Mouse (Mus musculus) lung, embryonic 14.5 days (tissue): ENCODE measurements around the gene Ola1. TPM values are rescaled to one million over a fixed set of nuclear protein-coding genes. Genes with fewer than 3 reads are reported as not detected.

Experiments
- ATAC-seq: fragments of 200-750 bp; cut with Nextera tagmentation; 2 replicates; pipeline ENCODE4 v1.8.0; 2017; ENCODE audit warnings: mild to moderate bottlenecking, moderate TSS enrichment, moderate library complexity; ENCODE audit not compliant: insufficient read depth
- DNase-seq: peaks from one replicate; pipeline ENCODE4 v3.0.0-alpha.2; 2015
- H3K27ac ChIP-seq: fragments of 300-500 bp; sonication (generic); 2 replicates; pipeline ENCODE4 v1.5.1; 2014; ENCODE audit warnings: low read depth, mild to moderate bottlenecking, moderate library complexity
- H3K27me3 ChIP-seq: fragments of 300-500 bp; sonication (generic); 2 replicates; pipeline ENCODE4 v1.6.1; 2014; ENCODE audit warnings: low read length, control low read depth; ENCODE audit not compliant: insufficient read depth
- H3K36me3 ChIP-seq: fragments of 300-500 bp; sonication (generic); 2 replicates; pipeline ENCODE4 v1.6.1; 2014; ENCODE audit warnings: control low read depth; ENCODE audit not compliant: insufficient read depth
- H3K4me1 ChIP-seq: fragments of 300-500 bp; sonication (generic); 2 replicates; pipeline ENCODE4 v1.6.1; 2014; ENCODE audit warnings: antibody characterized with exemption, control low read depth; ENCODE audit not compliant: insufficient read depth
- H3K4me2 ChIP-seq: fragments of 300-500 bp; sonication (generic); 2 replicates; pipeline ENCODE4 v1.6.1; 2014; ENCODE audit warnings: mild to moderate bottlenecking
- H3K4me3 ChIP-seq: fragments of 300-500 bp; sonication (generic); 2 replicates; pipeline ENCODE4 v1.5.1; 2014; ENCODE audit warnings: low read depth, low read length
- H3K9ac ChIP-seq: fragments of 300-500 bp; sonication (generic); 2 replicates; pipeline ENCODE4 v1.6.1; 2014
- H3K9me3 ChIP-seq: fragments of 300-500 bp; sonication (generic); 2 replicates; pipeline ENCODE4 v1.6.1; 2016; ENCODE audit warnings: low read depth, low read length, control low read depth
- CTCF ChIP-seq: IDR thresholded peaks from 2 replicates; pipeline ENCODE4 v1.5.1; 2016; ENCODE audit warnings: antibody characterized with exemption, low read depth
- WGBS: fragments of 180-500 bp; shearing (Covaris S2); extraction: QIAGEN DNeasy Blood & Tissue Kit; methylation state at CpG from one replicate; pipeline ENCODE4 v1.1.7; 2014; 5-methylcytosine and 5-hydroxymethylcytosine counted together
- polyA plus RNA-seq: library from polyadenylated mRNA; unstranded; fragments of >200 nt; fragmentation: Nextera tagmentation; extraction: Ambion mirVana; gene quantifications from 2 replicates; pipeline ENCODE4 v1.2.1, GENCODE M21; 2014

The Ola1 gene
- polyA plus RNA-seq, 1 experiment from 2014 or later = 79.2 TPM

- WGBS = 20% methylated on average over 7 of the region's 7 CpGs
- ATAC-seq = peak; percentile 32; the same call in 1 of the 2 replicates
- peak overlapping the region; percentile 89 for H3K4me2 ChIP-seq
- H3K36me3 ChIP-seq = peaks cover 18% of the 10 kb centered on the region
- H3K9me3 ChIP-seq = no peaks in the 10 kb centered on the region
- peak overlapping the region; percentile 86 for H3K4me3 ChIP-seq
- DNase-seq = no peak
- no peaks in the 10 kb centered on the region for H3K27me3 ChIP-seq
- H3K27ac ChIP-seq = peak overlapping the region; percentile 46; the same call in 1 of the 2 replicates
- TF ChIP-seq CTCF = no peak
- peak overlapping the region; percentile 75 for H3K9ac ChIP-seq
- H3K4me1 ChIP-seq = 0 out of 2 replicates have a peak, but pooled peaks cover 6% of the 10 kb centered on the region
Observed at GRCm38 (mm10) chr2:73213539-73213870, 5.2 kb downstream of the Ola1 start.

GRCm38 (mm10) chr2:73204328-73204727 lies 14.4 kb downstream of the Ola1 start:
- DNase-seq = no peak
- Histone ChIP-seq H3K4me3 (no peak overlapping the region), H3K4me2 (no peak overlapping the region), H3K27ac (no peak overlapping the region), H3K4me1 (no peaks in the 10 kb centered on the region), H3K9me3 (no peaks in the 10 kb centered on the region), H3K27me3 (no peaks in the 10 kb centered on the region), H3K36me3 (peaks cover 3% of the 10 kb centered on the region; the same call in 1 of the 2 replicates), H3K9ac (no peak overlapping the region)
- 79% methylated on average over 6 of the region's 6 CpGs for WGBS
- no peak for ATAC-seq
- TF ChIP-seq CTCF = no peak

GRCm38 (mm10) chr2:73188488-73188887 lies 30.2 kb downstream of the Ola1 start:
- Histone ChIP-seq H3K4me2 (no peak overlapping the region), H3K36me3 (no peaks in the 10 kb centered on the region), H3K4me3 (no peak overlapping the region), H3K27ac (no peak overlapping the region), H3K9ac (no peak overlapping the region), H3K4me1 (no peaks in the 10 kb centered on the region), H3K9me3 (no peaks in the 10 kb centered on the region), H3K27me3 (no peaks in the 10 kb centered on the region)
- no peak for ATAC-seq
- TF ChIP-seq CTCF = no peak
- 93% methylated on average over 2 of the region's 2 CpGs for WGBS
- DNase-seq = no peak

- ATAC-seq (no peak), DNase-seq (no peak)
- no peak overlapping the region for H3K4me2 ChIP-seq
- no peaks in the 10 kb centered on the region for H3K9me3 ChIP-seq
- no peak for TF ChIP-seq CTCF
- H3K9ac ChIP-seq = no peak overlapping the region
- no peak overlapping the region for H3K4me3 ChIP-seq
- H3K36me3 ChIP-seq = no peaks in the 10 kb centered on the region
- no peaks in the 10 kb centered on the region for H3K4me1 ChIP-seq
- H3K27ac ChIP-seq = no peak overlapping the region
- WGBS = 67% methylated on average over 3 of the region's 3 CpGs
- no peaks in the 10 kb centered on the region for H3K27me3 ChIP-seq
Observed at GRCm38 (mm10) chr2:73185185-73185584, 33.5 kb downstream of the Ola1 start.

- ATAC-seq = no peak
- no peak for TF ChIP-seq CTCF
Observed at GRCm38 (mm10) chr2:73169496-73169895, 49.2 kb downstream of the Ola1 start.

GRCm38 (mm10) chr2:73167126-73167525 lies 51.6 kb downstream of the Ola1 start:
- Histone ChIP-seq H3K4me3 (no peak overlapping the region), H3K27me3 (no peaks in the 10 kb centered on the region), H3K27ac (no peak overlapping the region), H3K4me2 (no peak overlapping the region), H3K4me1 (no peaks in the 10 kb centered on the region), H3K9me3 (no peaks in the 10 kb centered on the region), H3K36me3 (no peaks in the 10 kb centered on the region), H3K9ac (no peak overlapping the region)
- DNase-seq (peak; percentile 78), ATAC-seq (no peak)
- TF ChIP-seq CTCF = peak; percentile 79

More at GRCm38 (mm10) chr2:73169496-73169895, 49.2 kb downstream of the Ola1 start:
- Histone ChIP-seq H3K27me3 (no peaks in the 10 kb centered on the region), H3K9ac (no peak overlapping the region), H3K9me3 (no peaks in the 10 kb centered on the region), H3K4me3 (no peak overlapping the region), H3K4me1 (no peaks in the 10 kb centered on the region), H3K27ac (no peak overlapping the region), H3K36me3 (no peaks in the 10 kb centered on the region), H3K4me2 (no peak overlapping the region)
- 90% methylated on average over 5 of the region's 5 CpGs for WGBS
- no peak for DNase-seq

GRCm38 (mm10) chr2:73164666-73165065 lies 54.1 kb downstream of the Ola1 start:
- DNase-seq (no peak), ATAC-seq (no peak)
- no peaks in the 10 kb centered on the region for H3K27me3 ChIP-seq
- no peaks in the 10 kb centered on the region for H3K9me3 ChIP-seq
- no peak for TF ChIP-seq CTCF
- no peak overlapping the region for H3K4me3 ChIP-seq
- H3K4me2 ChIP-seq = no peak overlapping the region
- no peak overlapping the region for H3K27ac ChIP-seq
- H3K36me3 ChIP-seq = no peaks in the 10 kb centered on the region
- no peak overlapping the region for H3K9ac ChIP-seq
- WGBS = 55% methylated on average over 1 of the region's 1 CpGs
- no peaks in the 10 kb centered on the region for H3K4me1 ChIP-seq

GRCm38 (mm10) chr2:73160772-73161171 lies 58.0 kb downstream of the Ola1 start:
- H3K27ac ChIP-seq = no peak overlapping the region
- DNase-seq (no peak), ATAC-seq (no peak)
- peaks cover 9% of the 10 kb centered on the region; the same call in 1 of the 2 replicates for H3K36me3 ChIP-seq
- H3K4me2 ChIP-seq = no peak overlapping the region
- no peaks in the 10 kb centered on the region for H3K9me3 ChIP-seq
- WGBS = 83% methylated on average over 2 of the region's 2 CpGs
- H3K27me3 ChIP-seq = no peaks in the 10 kb centered on the region
- H3K9ac ChIP-seq = no peak overlapping the region
- no peaks in the 10 kb centered on the region for H3K4me1 ChIP-seq
- no peak overlapping the region for H3K4me3 ChIP-seq
- TF ChIP-seq CTCF = no peak
